Mouse (Mus musculus): Measurements from ENCODE around the gene Acap2.

DNA sequence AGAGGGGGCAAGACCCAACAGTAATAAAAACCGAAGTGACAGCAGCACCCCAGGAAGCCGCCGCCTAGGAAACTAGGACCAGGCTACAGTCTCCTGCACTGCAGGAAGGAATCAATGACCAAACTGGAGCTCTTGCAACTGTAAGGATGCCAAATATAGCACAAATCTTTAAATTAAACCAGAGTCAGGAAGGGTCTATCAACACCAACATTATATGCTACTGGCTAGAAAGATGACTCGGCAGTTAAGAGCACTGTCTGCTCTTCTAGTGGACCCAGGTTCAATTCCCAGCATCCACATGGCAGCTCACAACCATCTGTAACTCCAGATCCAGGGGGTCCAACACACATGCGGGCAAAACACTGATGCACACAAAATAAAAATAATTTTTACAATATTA is 21.7 kb downstream of the Acap2 start:
- no peak for TF ChIP-seq CTCF (IDR thresholded peaks at IDR 0.05; ENCODE audit: low read depth, low read length)
- no peak for TF ChIP-seq TAL1 (conservative IDR thresholded peaks at IDR 0.05; ENCODE audit: low read depth, low read length)

Measured in G1E (cell line).